Mouse (Mus musculus) T-helper 1 cell (primary cell): ENCODE measurements around the gene Tvp23a.

Experiments used
- in situ Hi-C: fragments of 300-600 bp; cut with MboI, MseI; formaldehyde crosslinking; loops from one replicate; pipeline ENCODE4 v1.15.1; 2025; ENCODE audit warnings: high pct_unique_total_duplicates

Tvp23a gene

GRCm38 (mm10) chr16:10447264-10447594, at the start of gene Tvp23a:
Gene Tvp23a, minus strand, starts transcription at chr16:10447362.
- in situ Hi-C loops, result no loop called here

GRCm38 (mm10) chr16:10495824-10496298, 48.7 kb upstream of the Tvp23a start:
- in situ Hi-C loops, result loop anchor here (25.0 kb wide), 1 partner anchor 459 kb away; no protein-coding TSS in a partner anchor

GRCm38 (mm10) chr16:10492587-10492986, 45.4 kb upstream of the Tvp23a start:
- in situ Hi-C loops, result loop anchor here (25.0 kb wide), 1 partner anchor 455 kb away; no protein-coding TSS in a partner anchor

GRCm38 (mm10) chr16:10491716-10492115, 44.6 kb upstream of the Tvp23a start:
- in situ Hi-C loops, result loop anchor here (25.0 kb wide), 1 partner anchor 454 kb away; no protein-coding TSS in a partner anchor

GRCm38 (mm10) chr16:10490503-10491150, 43.5 kb upstream of the Tvp23a start:
- in situ Hi-C loops, result loop anchor here (25.0 kb wide), 1 partner anchor 453 kb away; no protein-coding TSS in a partner anchor

- in situ Hi-C loops, result loop anchor here (25.0 kb wide), 1 partner anchor 453 kb away; no protein-coding TSS in a partner anchor
Observed at GRCm38 (mm10) chr16:10489904-10490457, 42.8 kb upstream of the Tvp23a start.

GRCm38 (mm10) chr16:10489483-10489882, 42.3 kb upstream of the Tvp23a start:
- in situ Hi-C loops, result loop anchor here (25.0 kb wide), 1 partner anchor 452 kb away; no protein-coding TSS in a partner anchor

GRCm38 (mm10) chr16:10488769-10489481, 41.8 kb upstream of the Tvp23a start:
- in situ Hi-C loops, result loop anchor here (25.0 kb wide), 1 partner anchor 452 kb away; no protein-coding TSS in a partner anchor

GRCm38 (mm10) chr16:10487895-10488493, 40.8 kb upstream of the Tvp23a start:
- in situ Hi-C loops, result loop anchor here (25.0 kb wide), 1 partner anchor 451 kb away; no protein-coding TSS in a partner anchor

- in situ Hi-C loops, result loop anchor here (25.0 kb wide), 1 partner anchor 450 kb away; no protein-coding TSS in a partner anchor
Observed at GRCm38 (mm10) chr16:10486993-10487392, 39.8 kb upstream of the Tvp23a start.

- in situ Hi-C loops, result loop anchor here (25.0 kb wide), 1 partner anchor 445 kb away; no protein-coding TSS in a partner anchor
Observed at GRCm38 (mm10) chr16:10482343-10482742, 35.2 kb upstream of the Tvp23a start.

- in situ Hi-C loops, result loop anchor here (25.0 kb wide), 1 partner anchor 443 kb away; no protein-coding TSS in a partner anchor
Observed at GRCm38 (mm10) chr16:10479857-10480256, 32.7 kb upstream of the Tvp23a start, which contains the start of gene Ciita. Gene Ciita, plus strand, starts transcription at chr16:10480059.

GRCm38 (mm10) chr16:10475919-10476318, 28.8 kb upstream of the Tvp23a start:
- in situ Hi-C loops, result loop anchor here (25.0 kb wide), 1 partner anchor 439 kb away; no protein-coding TSS in a partner anchor

GRCm38 (mm10) chr16:10474956-10475355, 27.8 kb upstream of the Tvp23a start:
- in situ Hi-C loops, result loop anchor here (25.0 kb wide), 1 partner anchor 438 kb away; no protein-coding TSS in a partner anchor

GRCm38 (mm10) chr16:10471950-10472349, 24.8 kb upstream of the Tvp23a start:
- in situ Hi-C loops, result no loop called here

GRCm38 (mm10) chr16:10468201-10468600, 21.0 kb upstream of the Tvp23a start:
- in situ Hi-C loops, result no loop called here

GRCm38 (mm10) chr16:10467391-10468107, 20.4 kb upstream of the Tvp23a start:
- in situ Hi-C loops, result no loop called here

- in situ Hi-C loops, result no loop called here
Observed at GRCm38 (mm10) chr16:10465011-10465681, 18.0 kb upstream of the Tvp23a start.

GRCm38 (mm10) chr16:10461178-10461577, 14.0 kb upstream of the Tvp23a start:
- in situ Hi-C loops, result no loop called here

GRCm38 (mm10) chr16:10460188-10460587, 13.0 kb upstream of the Tvp23a start:
- in situ Hi-C loops, result no loop called here
